Mouse (Mus musculus) heart, embryonic 15.5 days (tissue): ENCODE data around the gene Echdc1. TPM values are rescaled to one million over a fixed set of nuclear protein-coding genes. Genes with fewer than 3 reads are reported as not detected.
A peak's percentile ranks its signal among the peaks of the same experiment; 100 is the strongest.
"Not testable (repeated sequence)": the region's sequence is repeated elsewhere in the genome, so short reads cannot be mapped to it uniquely, and the experiment has no call there.

Source experiments
- ATAC-seq: fragments of 200-750 bp; cut with Nextera tagmentation; replicated peaks from 2 replicates; pipeline ENCODE4 v1.8.0; 2017; ENCODE audit warnings: low read depth, moderate TSS enrichment; ENCODE audit not compliant: insufficient number of reproducible peaks, insufficient read depth, low FRiP score
- H3K27ac ChIP-seq: fragments of 300-500 bp; sonication (generic); 2 replicates; pipeline ENCODE4 v1.5.1; 2015; ENCODE audit warnings: mild to moderate bottlenecking, inconsistent platforms
- H3K27me3 ChIP-seq: fragments of 300-500 bp; sonication (generic); 2 replicates; pipeline ENCODE4 v1.6.1; 2015; ENCODE audit warnings: inconsistent platforms
- H3K36me3 ChIP-seq: fragments of 300-500 bp; sonication (generic); 2 replicates; pipeline ENCODE4 v1.6.1; 2015; ENCODE audit warnings: mild to moderate bottlenecking, inconsistent platforms
- H3K4me1 ChIP-seq: fragments of 300-500 bp; sonication (generic); replicated peaks from 2 replicates; pipeline ENCODE4 v1.6.1; 2015; ENCODE audit warnings: inconsistent platforms
- H3K4me2 ChIP-seq: fragments of 300-500 bp; sonication (generic); 2 replicates; pipeline ENCODE4 v1.6.1; 2015; ENCODE audit warnings: inconsistent platforms, mild to moderate bottlenecking, moderate library complexity
- H3K4me3 ChIP-seq: fragments of 300-500 bp; sonication (generic); 2 replicates; pipeline ENCODE4 v1.5.1; 2015; ENCODE audit warnings: mild to moderate bottlenecking, inconsistent platforms
- H3K9ac ChIP-seq: fragments of 300-500 bp; sonication (generic); 2 replicates; pipeline ENCODE4 v1.6.1; 2015; ENCODE audit warnings: mild to moderate bottlenecking, inconsistent platforms
- H3K9me3 ChIP-seq: fragments of 300-500 bp; sonication (generic); replicated peaks from 2 replicates; pipeline ENCODE4 v1.6.1; 2016; ENCODE audit warnings: inconsistent platforms
- WGBS: fragments of 180-500 bp; shearing (Covaris S2); methylation state at CpG from one replicate; pipeline ENCODE4 v1.1.7; 2015; ENCODE audit warnings: mixed read lengths; 5-methylcytosine and 5-hydroxymethylcytosine counted together
- polyA plus RNA-seq: library from polyadenylated mRNA; unstranded; fragments of >200 nt; fragmentation: Nextera tagmentation; extraction: Ambion mirVana; gene quantifications from 2 replicates; pipeline ENCODE4 v1.2.1, GENCODE M21; 2015

Gene Echdc1
- polyA plus RNA-seq, 1 experiment from 2014 or later = 25.0 TPM

DNA sequence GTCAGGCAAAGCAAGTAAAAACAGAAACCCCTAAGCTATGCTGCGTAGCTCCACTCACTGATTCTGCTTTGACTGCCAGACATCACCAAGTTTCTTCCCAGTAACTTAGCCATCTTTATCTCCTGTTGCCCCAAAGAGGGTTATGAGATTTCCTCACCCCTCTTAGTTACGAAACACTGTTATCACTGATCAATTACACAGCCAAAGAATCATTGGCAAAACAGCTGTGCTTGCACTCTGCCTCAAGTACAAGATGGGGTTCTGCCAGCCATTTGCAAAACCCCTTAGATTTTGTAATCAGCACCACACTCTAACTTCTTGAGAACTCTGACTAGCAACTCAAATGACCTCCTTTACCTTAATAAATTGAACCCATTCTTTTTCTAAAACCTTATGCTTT is 38.5 kb downstream of the Echdc1 start:
- 88% methylated on average over 2 of the region's 2 CpGs for WGBS

GRCm38 (mm10) chr10:29352575-29352974 is 39.6 kb downstream of the Echdc1 start:
- Histone ChIP-seq H3K4me1 (peaks cover 24% of the 10 kb centered on the region), H3K9me3 (no peaks in the 10 kb centered on the region), H3K27ac (peak overlapping the region; percentile 42), H3K9ac (no peak overlapping the region), H3K27me3 (no peaks in the 10 kb centered on the region), H3K4me3 (no peak overlapping the region), H3K4me2 (no peak overlapping the region), H3K36me3 (peaks cover 10% of the 10 kb centered on the region; the same call in 1 of the 2 replicates)
- no peak for ATAC-seq
- WGBS = 35% methylated on average over 3 of the region's 3 CpGs

More for the DNA sequence above, 38.5 kb downstream of the Echdc1 start:
- ATAC-seq = no peak
- Histone ChIP-seq H3K9me3 (no peaks in the 10 kb centered on the region), H3K27me3 (no peaks in the 10 kb centered on the region), H3K4me2 (no peak overlapping the region), H3K9ac (no peak overlapping the region), H3K4me3 (no peak overlapping the region), H3K36me3 (peaks cover 22% of the 10 kb centered on the region), H3K4me1 (peaks cover 14% of the 10 kb centered on the region; the same call in 1 of the 2 replicates), H3K27ac (no peak overlapping the region)

DNA sequence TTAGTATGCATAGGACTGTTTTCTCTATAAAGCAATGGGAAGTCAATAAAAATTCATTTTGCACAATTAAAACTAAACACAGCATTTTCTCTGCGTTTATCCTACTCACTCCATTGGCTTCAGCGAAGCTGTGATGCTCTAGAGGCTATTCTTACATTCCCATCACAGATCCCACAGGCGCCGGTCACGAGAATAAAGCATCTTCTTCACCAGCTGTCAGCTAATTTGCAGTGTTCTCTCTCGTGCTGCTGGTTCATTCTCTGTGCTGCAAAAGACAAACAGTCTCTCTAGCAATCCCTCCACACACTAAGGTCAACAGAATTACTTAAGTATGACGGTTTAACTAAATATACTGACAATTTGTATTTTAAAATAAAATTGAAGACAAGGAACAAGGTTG is 41.2 kb downstream of the Echdc1 start:
- 75% methylated on average over 7 of the region's 7 CpGs for WGBS

DNA sequence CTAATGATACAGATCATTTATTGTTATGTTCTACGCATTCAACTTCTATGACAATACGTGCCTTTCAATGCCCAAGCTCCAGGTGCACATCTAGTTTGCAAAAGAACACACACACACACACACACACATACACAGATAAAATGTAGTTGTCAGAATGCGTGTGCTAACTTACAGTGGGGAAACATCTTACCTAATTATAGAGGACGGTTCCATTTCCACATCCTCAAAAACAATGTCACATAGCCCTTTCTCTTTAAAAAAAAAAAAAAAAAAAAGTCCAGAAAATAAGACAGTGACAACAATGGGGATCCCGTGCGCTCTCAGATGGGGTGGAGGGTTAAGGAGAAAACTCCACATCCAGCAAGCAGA is 48.1 kb downstream of the Echdc1 start:
- H3K36me3 ChIP-seq = no peaks in the 10 kb centered on the region
- no peaks in the 10 kb centered on the region for H3K27me3 ChIP-seq
- H3K4me1 ChIP-seq = peaks cover 19% of the 10 kb centered on the region
- H3K9me3 ChIP-seq = no peaks in the 10 kb centered on the region
- H3K9ac ChIP-seq = peak overlapping the region; percentile 98
- peak overlapping the region; percentile 72 for H3K4me2 ChIP-seq
- 4% methylated on average over 6 of the region's 6 CpGs for WGBS
- ATAC-seq = no peak
- H3K4me3 ChIP-seq = peak overlapping the region; percentile 85
- H3K27ac ChIP-seq = peak overlapping the region; percentile 99

More for the DNA sequence above, 41.2 kb downstream of the Echdc1 start:
- Histone ChIP-seq H3K27me3 (no peaks in the 10 kb centered on the region), H3K4me1 (peaks cover 25% of the 10 kb centered on the region), H3K9me3 (no peaks in the 10 kb centered on the region), H3K9ac (no peak overlapping the region), H3K4me3 (no peak overlapping the region), H3K27ac (no peak overlapping the region), H3K4me2 (no peak overlapping the region), H3K36me3 (peaks cover 9% of the 10 kb centered on the region; the same call in 1 of the 2 replicates)
- ATAC-seq = no peak

- Histone ChIP-seq H3K27me3 (no peaks in the 10 kb centered on the region), H3K9me3 (no peaks in the 10 kb centered on the region), H3K36me3 (no peaks in the 10 kb centered on the region), H3K9ac (peak overlapping the region; percentile 98), H3K4me2 (peak overlapping the region; percentile 72), H3K4me3 (peak overlapping the region; percentile 85), H3K27ac (peak overlapping the region; percentile 99), H3K4me1 (peaks cover 17% of the 10 kb centered on the region)
- ATAC-seq = peak; percentile 96
- WGBS = under 1% methylated on average over 81 of the region's 100 CpGs
Measured at GRCm38 (mm10) chr10:29361464-29362196, 48.7 kb downstream of the Echdc1 start.

- ATAC-seq = peak; percentile 34; the same call in 1 of the 2 replicates
- H3K4me3 ChIP-seq = peak within 1 kb of the TSS; percentile 85
- peaks cover 10% of the 10 kb centered on the region for H3K4me1 ChIP-seq
- H3K9ac ChIP-seq = peak within 1 kb of the TSS; percentile 98
- H3K27me3 ChIP-seq = no peaks in the 10 kb centered on the region
- no peaks in the 10 kb centered on the region for H3K36me3 ChIP-seq
- H3K4me2 ChIP-seq = peak within 1 kb of the TSS; percentile 72
- peak within 1 kb of the TSS; percentile 99 for H3K27ac ChIP-seq
- 6% methylated on average over 15 of the region's 15 CpGs for WGBS
- H3K9me3 ChIP-seq = no peaks in the 10 kb centered on the region
Measured at GRCm38 (mm10) chr10:29362197-29362900, 49.4 kb downstream of the Echdc1 start, which contains the start of gene Rnf146. Gene Rnf146 (minus strand): TSS chr10:29362442.

DNA sequence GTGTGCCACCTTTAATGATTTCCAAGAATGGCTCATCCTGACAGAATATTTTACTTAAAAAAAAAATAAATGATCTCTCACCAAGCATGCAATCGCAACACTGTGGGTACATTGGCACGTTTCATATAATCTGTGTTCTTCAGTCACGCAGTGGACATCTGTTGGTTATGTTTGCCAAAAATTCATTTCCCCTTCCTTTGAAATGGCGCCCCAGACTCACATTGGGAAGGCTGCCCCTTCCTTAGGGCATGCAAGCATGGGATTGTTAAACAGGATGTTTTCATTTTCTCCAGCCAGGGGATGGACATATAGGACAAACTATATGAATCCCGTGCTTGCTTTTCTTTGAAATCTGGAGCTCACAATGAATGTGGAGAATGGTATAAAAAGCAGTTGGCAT is 61.1 kb downstream of the Echdc1 start:
- Histone ChIP-seq H3K4me1 (no peaks in the 10 kb centered on the region), H3K4me2 (no peak overlapping the region)
- WGBS = 70% methylated on average over 5 of the region's 5 CpGs

GRCm38 (mm10) chr10:29381558-29381957 is 68.6 kb downstream of the Echdc1 start:
- Histone ChIP-seq H3K4me3 (no peak overlapping the region), H3K4me2 (no peak overlapping the region), H3K9ac (no peak overlapping the region), H3K9me3 (no peaks in the 10 kb centered on the region), H3K4me1 (no peaks in the 10 kb centered on the region), H3K36me3 (no peaks in the 10 kb centered on the region), H3K27ac (no peak overlapping the region), H3K27me3 (no peaks in the 10 kb centered on the region)
- WGBS = 52% methylated on average over 2 of the region's 2 CpGs
- ATAC-seq = no peak

More for the DNA sequence above, 61.1 kb downstream of the Echdc1 start:
- no peak overlapping the region for H3K9ac ChIP-seq
- H3K9me3 ChIP-seq = no peaks in the 10 kb centered on the region
- no peak for ATAC-seq
- no peaks in the 10 kb centered on the region for H3K27me3 ChIP-seq
- H3K4me3 ChIP-seq = no peak overlapping the region
- H3K36me3 ChIP-seq = no peaks in the 10 kb centered on the region
- no peak overlapping the region for H3K27ac ChIP-seq

DNA sequence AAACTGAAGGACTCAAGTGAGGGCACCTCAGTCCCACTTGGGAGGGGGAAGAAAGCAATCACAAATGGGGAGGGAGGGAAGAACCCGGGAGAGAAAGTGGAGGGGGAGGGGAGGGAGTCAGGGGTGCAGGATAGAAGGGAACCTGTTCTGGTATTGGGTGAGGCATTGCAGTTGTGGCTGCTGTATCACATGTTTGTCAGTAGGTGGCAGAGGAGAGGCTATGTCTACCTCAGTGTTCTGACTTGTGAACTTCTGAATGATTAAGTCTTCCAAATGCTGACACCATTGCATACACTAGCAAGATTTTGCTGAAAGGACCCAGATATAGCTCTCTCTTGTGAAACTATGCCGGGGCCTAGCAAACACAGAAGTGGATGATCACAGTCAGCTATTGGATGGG is 81.9 kb downstream of the Echdc1 start:
- H3K27ac ChIP-seq, H3K4me1 ChIP-seq, ATAC-seq, H3K4me2 ChIP-seq, H3K9ac ChIP-seq, H3K27me3 ChIP-seq, H3K4me3 ChIP-seq, H3K9me3 ChIP-seq, H3K36me3 ChIP-seq: not testable (repeated sequence)
- WGBS = 59% methylated on average over 2 of the region's 2 CpGs
